Mouse (Mus musculus) limb, embryonic 12.5 days (tissue): ENCODE results near the gene Ankdd1a. TPM values are rescaled to one million over a fixed set of nuclear protein-coding genes. Genes with fewer than 3 reads are reported as not detected.
A peak's percentile ranks its signal among the peaks of the same experiment; 100 is the strongest.

ENCODE experiments used
- ATAC-seq: fragments of 200-750 bp; cut with Nextera tagmentation; 2 replicates; pipeline ENCODE4 v1.8.0; 2017; ENCODE audit warnings: low read depth, moderate TSS enrichment; ENCODE audit not compliant: insufficient number of reproducible peaks, insufficient read depth, low FRiP score, low TSS enrichment
- H3K27ac ChIP-seq: fragments of 300-500 bp; sonication (generic); 2 replicates; pipeline ENCODE4 v1.5.1; 2016; ENCODE audit warnings: mild to moderate bottlenecking, moderate library complexity
- H3K27me3 ChIP-seq: fragments of 300-500 bp; sonication (generic); 2 replicates; pipeline ENCODE4 v1.6.1; 2016; ENCODE audit warnings: mild to moderate bottlenecking, moderate library complexity
- H3K36me3 ChIP-seq: fragments of 300-500 bp; sonication (generic); 2 replicates; pipeline ENCODE4 v1.6.1; 2016; ENCODE audit warnings: mild to moderate bottlenecking, moderate library complexity
- H3K4me1 ChIP-seq: fragments of 300-500 bp; sonication (generic); replicated peaks from 2 replicates; pipeline ENCODE4 v1.6.1; 2016
- H3K4me2 ChIP-seq: fragments of 300-500 bp; sonication (generic); 2 replicates; pipeline ENCODE4 v1.6.1; 2016; ENCODE audit warnings: mild to moderate bottlenecking, moderate library complexity
- H3K4me3 ChIP-seq: fragments of 300-500 bp; sonication (generic); replicated peaks from 2 replicates; pipeline ENCODE4 v1.5.1; 2016; ENCODE audit warnings: mild to moderate bottlenecking
- H3K9ac ChIP-seq: fragments of 300-500 bp; sonication (generic); replicated peaks from 2 replicates; pipeline ENCODE4 v1.6.1; 2016; ENCODE audit warnings: mild to moderate bottlenecking, moderate library complexity
- H3K9me3 ChIP-seq: fragments of 300-500 bp; sonication (generic); 2 replicates; pipeline ENCODE4 v1.6.1; 2016; ENCODE audit warnings: mild to moderate bottlenecking, moderate library complexity
- WGBS: fragments of 180-500 bp; shearing (Covaris S2); methylation state at CpG from one replicate; pipeline ENCODE4 v1.1.7; 2016; 5-methylcytosine and 5-hydroxymethylcytosine counted together
- polyA plus RNA-seq: library from polyadenylated mRNA; unstranded; fragments of >200 nt; fragmentation: Nextera tagmentation; extraction: Ambion mirVana; gene quantifications from 2 replicates; pipeline ENCODE4 v1.2.1, GENCODE M21; 2016

Ankdd1a gene
- polyA plus RNA-seq, 1 experiment from 2014 or later: not detected

DNA sequence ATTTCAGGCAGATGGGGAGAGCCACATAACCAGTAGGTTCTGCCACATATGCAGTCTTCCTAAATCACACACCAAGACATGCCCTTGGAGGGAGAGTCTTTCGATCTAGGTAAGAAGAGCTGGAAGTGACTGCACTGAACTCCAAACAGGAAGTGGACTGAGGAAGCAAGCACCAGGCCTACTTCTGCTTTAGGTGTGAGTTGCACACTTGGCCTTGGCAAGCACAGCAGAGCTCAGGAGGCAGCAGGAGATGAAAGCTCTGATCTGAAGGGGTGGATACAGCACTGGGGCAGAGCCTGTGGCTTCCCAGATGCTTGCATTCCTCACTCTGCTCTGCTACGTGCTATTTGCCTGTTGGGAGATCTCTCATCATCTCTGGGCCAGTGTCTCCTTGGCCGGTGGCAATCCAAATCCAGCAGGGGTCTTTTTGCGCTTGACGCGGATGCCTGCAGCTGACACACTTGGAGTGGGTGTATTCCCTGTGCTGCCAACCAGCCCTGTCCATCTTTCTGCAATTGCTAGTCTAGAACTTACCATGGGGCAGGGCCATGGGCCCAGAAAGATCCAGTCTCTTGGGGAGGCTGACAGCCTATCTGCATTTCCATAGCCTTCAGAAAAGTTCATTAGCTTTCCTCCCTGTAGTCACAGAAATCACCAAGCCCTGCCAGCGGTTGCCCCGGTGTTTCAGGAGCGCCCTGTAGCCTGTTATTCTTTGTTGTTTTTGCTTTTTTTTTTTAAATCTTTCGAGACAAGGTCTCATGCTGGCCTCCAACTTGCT lies 25.8 kb upstream of the Ankdd1a start:
- no peak overlapping the region for H3K9ac ChIP-seq
- no peak overlapping the region for H3K4me2 ChIP-seq
- no peaks in the 10 kb centered on the region for H3K36me3 ChIP-seq
- H3K27ac ChIP-seq: peak overlapping the region; percentile 3; the same call in 1 of the 2 replicates
- H3K4me1 ChIP-seq: peaks cover 37% of the 10 kb centered on the region
- H3K4me3 ChIP-seq: no peak overlapping the region
- WGBS: 82% methylated on average over 10 of the region's 10 CpGs
- no peak for ATAC-seq
- H3K27me3 ChIP-seq: no peaks in the 10 kb centered on the region
- no peaks in the 10 kb centered on the region for H3K9me3 ChIP-seq

DNA sequence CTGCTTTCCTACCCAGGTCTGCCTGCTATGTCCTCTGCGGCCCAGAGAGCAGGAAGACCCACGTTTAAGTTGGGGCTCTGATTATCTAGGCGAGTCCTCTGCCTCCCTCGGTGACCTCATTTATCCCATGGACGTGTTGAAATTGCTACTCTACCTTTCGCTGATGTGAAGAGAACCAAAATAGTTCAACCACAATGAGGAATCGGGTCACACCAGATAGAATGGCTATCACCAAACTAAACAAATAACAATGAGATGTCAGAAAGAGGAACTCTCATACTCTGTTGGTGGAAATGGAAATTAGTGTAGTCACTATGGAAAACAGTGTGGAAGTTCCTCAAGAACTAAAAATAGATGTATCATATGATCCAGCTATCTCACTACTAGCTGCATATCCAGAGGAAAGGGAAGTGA lies 22.1 kb upstream of the Ankdd1a start:
- no peak for ATAC-seq
- Histone ChIP-seq H3K27me3 (no peaks in the 10 kb centered on the region), H3K4me2 (no peak overlapping the region), H3K4me3 (no peak overlapping the region), H3K27ac (peak overlapping the region; percentile 41; the same call in 1 of the 2 replicates), H3K9me3 (no peaks in the 10 kb centered on the region), H3K4me1 (peaks cover 22% of the 10 kb centered on the region), H3K36me3 (no peaks in the 10 kb centered on the region), H3K9ac (no peak overlapping the region)
- WGBS: 78% methylated on average over 7 of the region's 7 CpGs

DNA sequence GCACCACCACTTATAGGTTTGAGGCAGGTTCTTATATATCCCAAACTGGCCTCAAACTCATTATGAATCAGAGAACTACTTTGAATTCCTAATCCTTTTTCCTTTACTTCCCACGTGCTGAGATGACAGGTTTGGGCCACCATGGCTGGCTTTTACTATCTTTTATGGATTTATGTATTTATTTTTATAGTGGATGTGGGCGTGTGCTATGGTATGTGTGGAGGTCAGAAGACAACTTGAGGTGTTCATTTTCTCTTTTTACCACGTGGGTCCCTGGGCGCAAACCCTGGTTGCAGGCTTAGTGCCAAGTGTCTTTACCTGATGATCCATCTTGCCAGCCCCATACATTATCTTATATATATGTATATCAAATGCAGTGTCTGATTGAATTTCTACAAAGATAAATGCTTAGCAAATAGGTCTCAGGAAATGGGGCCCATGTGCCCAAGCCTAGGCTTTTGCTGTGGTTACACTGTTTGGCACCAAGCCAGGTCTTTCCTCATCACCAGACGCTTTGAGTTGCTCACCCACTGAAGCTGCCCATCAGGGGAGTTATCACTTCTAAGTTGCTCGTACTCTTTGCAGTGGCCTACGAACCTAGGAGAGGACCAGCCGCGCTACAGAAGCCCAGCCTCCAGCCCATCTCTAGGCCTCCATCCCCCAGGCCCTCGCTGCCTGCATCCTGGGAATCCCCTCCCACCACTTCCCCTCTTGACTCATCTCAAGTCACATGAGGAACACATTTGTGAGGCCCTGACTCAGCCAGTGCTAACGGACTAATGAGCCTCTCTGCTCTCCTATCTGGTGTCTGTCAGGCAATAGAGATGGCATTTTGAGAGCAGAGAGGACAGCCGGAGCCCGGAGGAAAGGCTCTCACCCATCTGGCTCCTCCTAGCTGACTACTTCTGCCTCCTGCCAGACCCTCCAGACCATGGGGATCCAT lies 21.4 kb upstream of the Ankdd1a start:
- Histone ChIP-seq H3K9me3 (no peaks in the 10 kb centered on the region), H3K9ac (no peak overlapping the region), H3K4me1 (peaks cover 20% of the 10 kb centered on the region), H3K27ac (peak overlapping the region; percentile 41; the same call in 1 of the 2 replicates), H3K36me3 (no peaks in the 10 kb centered on the region), H3K27me3 (no peaks in the 10 kb centered on the region), H3K4me3 (no peak overlapping the region), H3K4me2 (no peak overlapping the region)
- WGBS: 59% methylated on average over 13 of the region's 13 CpGs
- ATAC-seq: no peak

DNA sequence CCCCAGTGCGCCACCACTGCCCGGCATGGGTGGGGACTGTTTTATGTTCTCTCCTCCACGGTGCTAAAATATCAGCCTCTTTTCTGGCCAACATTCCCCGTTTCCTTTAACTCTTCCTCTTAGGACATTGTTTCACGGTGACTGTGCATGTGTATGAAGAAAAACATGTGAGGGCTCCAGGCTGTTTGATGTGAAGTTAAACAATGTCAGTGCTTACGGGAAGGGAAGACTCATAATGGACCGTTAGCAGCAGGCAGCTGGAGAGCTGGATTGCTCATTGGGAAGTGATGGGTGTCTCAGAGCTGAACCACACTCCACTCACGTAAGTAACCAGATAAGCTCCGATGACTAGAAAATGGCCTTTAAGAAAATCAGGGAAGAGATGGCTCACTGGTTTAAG lies 19.7 kb upstream of the Ankdd1a start:
- no peak overlapping the region for H3K4me3 ChIP-seq
- H3K9ac ChIP-seq: no peak overlapping the region
- H3K36me3 ChIP-seq: no peaks in the 10 kb centered on the region
- 84% methylated on average over 9 of the region's 9 CpGs for WGBS
- H3K4me2 ChIP-seq: no peak overlapping the region
- H3K4me1 ChIP-seq: peaks cover 9% of the 10 kb centered on the region
- no peak overlapping the region for H3K27ac ChIP-seq
- H3K27me3 ChIP-seq: no peaks in the 10 kb centered on the region
- no peaks in the 10 kb centered on the region for H3K9me3 ChIP-seq
- no peak for ATAC-seq

DNA sequence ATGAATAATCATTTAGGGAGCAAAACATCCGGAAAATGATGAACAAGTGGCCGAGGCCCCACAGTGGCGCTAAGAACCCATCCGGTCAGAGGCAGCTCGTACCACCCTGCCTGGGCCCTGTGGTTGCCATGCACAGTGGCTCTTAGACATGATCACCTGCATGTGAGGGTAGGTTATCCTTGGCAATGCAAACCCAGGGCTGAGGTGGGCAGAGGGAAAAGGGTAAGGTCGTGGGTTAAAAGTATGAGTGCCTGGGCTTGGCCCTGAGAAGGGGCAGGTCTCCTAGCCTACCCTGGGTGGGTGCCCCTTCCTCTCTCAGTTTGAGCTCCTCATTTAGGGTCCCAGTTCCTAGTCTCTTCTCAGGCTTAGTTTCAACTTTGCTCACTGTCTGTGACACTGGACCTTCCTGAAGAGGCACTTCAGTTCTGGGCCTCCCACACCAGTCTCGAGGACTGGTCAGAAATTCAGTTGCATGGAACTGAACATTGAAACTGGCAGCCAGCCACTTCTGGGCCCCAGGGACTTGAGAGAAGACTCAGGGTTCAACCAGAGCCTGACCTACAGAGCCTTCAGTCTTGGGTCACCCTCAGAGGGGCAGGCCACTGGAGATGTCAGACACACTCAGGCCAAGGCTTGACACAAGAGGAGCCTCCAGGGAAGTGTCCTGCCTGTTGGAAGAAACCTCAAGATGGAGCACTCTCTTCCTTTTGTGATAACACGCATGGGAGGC lies 18.1 kb upstream of the Ankdd1a start:
- Histone ChIP-seq H3K27me3 (no peaks in the 10 kb centered on the region), H3K36me3 (no peaks in the 10 kb centered on the region), H3K4me1 (peaks cover 9% of the 10 kb centered on the region), H3K27ac (no peak overlapping the region), H3K9ac (no peak overlapping the region), H3K9me3 (0 out of 2 replicates have a peak, but pooled peaks cover 3% of the 10 kb centered on the region), H3K4me2 (no peak overlapping the region), H3K4me3 (no peak overlapping the region)
- WGBS: 85% methylated on average over 8 of the region's 8 CpGs
- no peak for ATAC-seq

DNA sequence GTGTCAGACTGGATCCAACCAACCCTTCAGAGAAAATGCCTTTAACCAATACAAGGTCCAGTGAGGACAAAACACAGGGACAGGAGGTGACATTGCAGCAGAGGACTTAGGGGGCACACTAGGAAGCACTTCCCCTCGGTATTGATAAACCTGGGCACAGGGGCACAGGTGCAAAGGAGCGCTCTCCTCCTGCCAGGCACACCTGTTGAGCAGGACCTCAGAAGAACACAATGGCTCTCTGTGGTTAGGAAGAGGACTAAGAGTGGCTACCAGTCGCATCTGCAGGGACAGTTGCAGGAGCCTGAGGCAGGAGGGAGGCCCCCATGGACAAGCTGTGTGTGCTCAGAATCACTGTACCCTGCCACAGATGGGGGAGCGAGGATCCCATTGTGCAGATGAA lies 16.5 kb upstream of the Ankdd1a start:
- 76% methylated on average over 4 of the region's 4 CpGs for WGBS
- no peaks in the 10 kb centered on the region for H3K27me3 ChIP-seq

DNA sequence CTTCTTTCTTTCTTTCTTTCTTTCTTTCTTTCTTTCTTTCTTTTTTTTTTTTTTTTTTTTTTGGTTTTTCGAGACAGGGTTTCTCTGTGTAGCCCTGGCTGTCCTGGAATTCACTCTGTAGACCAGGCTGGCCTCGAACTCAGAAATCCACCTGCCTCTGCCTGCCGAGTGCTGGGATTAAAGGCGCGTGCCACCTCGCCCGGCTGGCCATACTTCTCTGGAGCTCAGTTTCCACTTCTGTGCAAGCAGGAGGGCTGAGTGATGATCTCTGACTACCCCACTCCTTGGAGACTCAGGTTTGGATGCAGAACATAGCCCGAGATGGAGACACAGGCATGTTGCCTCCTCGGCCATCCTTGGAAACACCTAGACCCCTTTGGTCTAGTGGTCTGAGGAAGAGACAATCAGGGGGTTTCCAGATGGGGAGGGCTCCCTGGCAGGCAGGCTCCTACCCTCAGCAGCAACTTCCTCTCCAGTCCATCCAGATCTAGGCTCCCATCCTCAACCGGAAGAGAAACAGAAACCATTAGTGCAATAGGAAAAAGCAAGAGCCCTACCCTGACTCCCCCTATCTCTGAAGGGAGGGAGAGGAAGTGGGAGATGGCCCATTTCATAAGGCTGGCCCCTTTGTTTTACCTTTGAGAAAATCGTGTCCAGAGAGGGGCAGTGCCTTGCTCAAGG lies 15.9 kb upstream of the Ankdd1a start:
- Histone ChIP-seq H3K27me3 (no peaks in the 10 kb centered on the region), H3K4me2 (no peak overlapping the region), H3K27ac (no peak overlapping the region), H3K9ac (no peak overlapping the region), H3K36me3 (no peaks in the 10 kb centered on the region), H3K4me1 (no peaks in the 10 kb centered on the region), H3K4me3 (no peak overlapping the region), H3K9me3 (0 out of 2 replicates have a peak, but pooled peaks cover 3% of the 10 kb centered on the region)
- 87% methylated on average over 10 of the region's 11 CpGs for WGBS
- ATAC-seq: no peak

More for the DNA sequence above, 16.5 kb upstream of the Ankdd1a start:
- Histone ChIP-seq H3K4me3 (no peak overlapping the region), H3K4me1 (peaks cover 4% of the 10 kb centered on the region), H3K9ac (no peak overlapping the region), H3K27ac (no peak overlapping the region), H3K36me3 (no peaks in the 10 kb centered on the region), H3K9me3 (0 out of 2 replicates have a peak, but pooled peaks cover 3% of the 10 kb centered on the region), H3K4me2 (no peak overlapping the region)
- no peak for ATAC-seq

DNA sequence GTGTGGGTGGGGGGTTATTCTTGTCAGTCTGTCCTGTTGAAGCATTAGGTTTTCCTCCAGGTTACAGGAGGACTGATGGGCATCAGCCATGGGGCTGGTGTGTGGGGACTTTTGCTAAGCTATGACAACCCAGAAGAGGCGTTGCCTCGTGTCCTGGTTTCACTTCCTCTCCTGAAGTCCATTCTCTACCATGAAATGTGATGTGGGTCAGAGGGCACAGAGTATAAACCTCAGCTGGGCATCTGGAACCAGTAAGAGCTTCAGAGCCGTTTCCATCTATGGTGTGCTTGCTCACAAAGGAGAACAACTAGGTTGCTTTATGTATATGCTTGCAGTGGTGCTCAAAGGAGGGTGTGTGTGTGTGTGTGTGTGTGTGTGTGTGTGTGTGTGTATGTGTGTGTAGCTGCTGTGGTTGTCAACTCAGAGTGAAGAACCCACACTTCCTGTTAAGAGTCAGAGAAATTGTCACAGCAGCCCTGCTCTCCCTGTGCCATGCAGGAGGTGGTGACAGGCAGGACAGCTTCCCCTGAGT lies 15.3 kb upstream of the Ankdd1a start:
- Histone ChIP-seq H3K4me1 (no peaks in the 10 kb centered on the region), H3K4me2 (no peak overlapping the region), H3K36me3 (no peaks in the 10 kb centered on the region), H3K9ac (no peak overlapping the region), H3K27ac (no peak overlapping the region), H3K4me3 (no peak overlapping the region), H3K9me3 (0 out of 2 replicates have a peak, but pooled peaks cover 3% of the 10 kb centered on the region), H3K27me3 (no peaks in the 10 kb centered on the region)
- WGBS: 42% methylated on average over 3 of the region's 3 CpGs
- ATAC-seq: no peak

DNA sequence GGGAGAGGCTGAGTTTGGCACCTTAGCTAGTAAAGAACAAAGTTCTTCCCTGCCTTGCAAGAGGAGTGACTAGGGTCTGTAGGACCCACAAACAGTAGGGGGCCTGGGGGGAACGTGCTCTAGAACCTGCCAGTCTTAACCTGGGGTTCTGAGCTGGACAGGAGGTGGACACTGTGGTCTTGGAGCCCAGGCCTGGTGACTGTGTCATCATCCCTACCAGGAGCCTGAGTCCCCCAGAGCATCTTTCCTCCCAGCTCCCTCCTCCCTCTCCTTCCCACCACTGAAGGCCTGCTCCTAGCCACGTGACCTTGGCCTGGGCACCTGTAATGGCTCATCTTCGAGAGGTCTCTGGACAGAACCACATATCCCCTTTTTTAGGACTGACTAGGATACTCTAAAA lies 14.1 kb upstream of the Ankdd1a start:
- Histone ChIP-seq H3K4me2 (no peak overlapping the region), H3K9ac (no peak overlapping the region), H3K4me1 (no peaks in the 10 kb centered on the region), H3K4me3 (no peak overlapping the region), H3K9me3 (0 out of 2 replicates have a peak, but pooled peaks cover 3% of the 10 kb centered on the region), H3K36me3 (no peaks in the 10 kb centered on the region), H3K27me3 (no peaks in the 10 kb centered on the region), H3K27ac (no peak overlapping the region)
- ATAC-seq: no peak
- 86% methylated on average over 3 of the region's 3 CpGs for WGBS

DNA sequence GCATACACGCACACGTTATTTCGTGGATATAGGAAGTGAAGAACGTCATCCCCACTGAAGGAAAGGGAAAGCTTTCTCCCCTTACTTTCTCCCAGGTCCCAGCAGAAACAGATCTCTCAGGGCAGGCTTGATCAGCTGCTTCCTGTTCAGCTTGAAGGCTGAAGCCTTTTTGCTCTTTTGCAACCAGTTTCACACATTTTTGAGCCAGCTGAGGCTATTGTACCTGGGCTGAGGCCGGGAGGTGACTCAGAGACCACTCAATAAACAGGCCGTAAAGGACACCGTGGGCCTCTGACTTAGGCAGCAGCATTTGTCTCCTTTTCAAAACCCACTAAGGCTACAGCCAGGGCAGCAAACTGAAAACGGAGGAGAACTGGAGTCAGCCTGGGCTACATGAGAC lies 13.0 kb upstream of the Ankdd1a start:
- Histone ChIP-seq H3K4me3 (no peak overlapping the region), H3K4me2 (no peak overlapping the region), H3K36me3 (no peaks in the 10 kb centered on the region), H3K27me3 (no peaks in the 10 kb centered on the region), H3K9ac (no peak overlapping the region), H3K4me1 (no peaks in the 10 kb centered on the region), H3K9me3 (0 out of 2 replicates have a peak, but pooled peaks cover 3% of the 10 kb centered on the region), H3K27ac (no peak overlapping the region)
- no peak for ATAC-seq
- 56% methylated on average over 8 of the region's 8 CpGs for whole genome bisulfite sequencing
